15 mouse cellular contexts compared by ENCODE assay signal in genomic region chr8:107498806-107499205, GRCm38 (mm10).
DNase-seq lines count a peak whose midpoint lies in the region; ATAC-seq and TF ChIP-seq lines count a peak whose summit lies in the region.
"Had no signal": no experiment of that assay in that cellular context is flagged by ENCODE, and none has a peak within 500 bp of the region (broad histone marks: within the 10 kb centered on the region; RNA-seq: fewer than 3 reads in every experiment).

No protein-coding gene starts in this region.

- no peak overlapping the region for H3K9ac ChIP-seq in lung, embryonic 14.5 days
- H3K9ac ChIP-seq: forebrain, embryonic 15.5 days; lung, embryonic 15.5 days; midbrain, embryonic 15.5 days had no signal

- ATAC-seq in lung, embryonic 14.5 days (ENCODE audit: insufficient read depth), result no peak
- ATAC-seq: CD4-positive, CD25-positive, alpha-beta regulatory T cell, adult 4 months; forebrain, embryonic 15.5 days; midbrain, embryonic 15.5 days had no signal

- no peak for DNase-seq in gastrocnemius, adult 2 months
- no peak for DNase-seq in gastrocnemius, adult 8-10 months (ENCODE audit: low spot score in 2 of 2)
- DNase-seq in lung, embryonic 14.5 days, result no peak
- no peak for DNase-seq in lung, adult 18-20 months
- peak; percentile 43 for DNase-seq in brain, embryonic 14.5 days (ENCODE audit: low read depth)
- no peak for DNase-seq in thymus, adult 2 months
- DNase-seq in layer of hippocampus, adult 9-10 months (ENCODE audit: low spot score), result no peak
- DNase-seq: thymus, postnatal 4 days had no signal

- H3K36me3 ChIP-seq in lung, embryonic 14.5 days (ENCODE audit: insufficient read depth), result no peaks in the 10 kb centered on the region
- H3K36me3 ChIP-seq in macrophage (ENCODE audit: inconsistent target), result no peaks in the 10 kb centered on the region
- H3K36me3 ChIP-seq in thymus, adult 2 months (ENCODE audit: control insufficient read depth, insufficient read depth, low read length), result no peaks in the 10 kb centered on the region
- H3K36me3 ChIP-seq: forebrain, embryonic 15.5 days; lung, embryonic 15.5 days; midbrain, embryonic 15.5 days had no signal

- intact Hi-C loops in gastrocnemius, adult 2 months (cut with DNase I), result loop anchor here (2.0 kb wide), 1 partner anchor 20 kb away; no protein-coding TSS in a partner anchor

- H3K4me3 ChIP-seq in gastrocnemius, adult 2 months, result peak overlapping the region; percentile 19; the same call in 1 of the 2 replicates
- no peak overlapping the region for H3K4me3 ChIP-seq in lung, embryonic 14.5 days (ENCODE audit: low read depth, low read length)
- H3K4me3 ChIP-seq in macrophage (ENCODE audit: inconsistent target), result no peak overlapping the region
- H3K4me3 ChIP-seq in thymus, adult 2 months (ENCODE audit: control insufficient read depth, insufficient read depth, low read length), result no peak overlapping the region
- H3K4me3 ChIP-seq: forebrain, embryonic 15.5 days; left cerebral cortex, adult 2 months; lung, embryonic 15.5 days; midbrain, embryonic 15.5 days had no signal

- peak overlapping the region; percentile 77 for H3K27ac ChIP-seq in gastrocnemius, adult 2 months
- peak overlapping the region; percentile 15; the same call in 1 of the 2 replicates for H3K27ac ChIP-seq in lung, embryonic 14.5 days (ENCODE audit: low read depth)
- H3K27ac ChIP-seq in macrophage, result peak overlapping the region; percentile 79
- no peak overlapping the region for H3K27ac ChIP-seq in thymus, adult 2 months (ENCODE audit: control insufficient read depth, insufficient read depth, low read length)
- H3K27ac ChIP-seq: forebrain, embryonic 15.5 days; kidney, postnatal 0 days; left cerebral cortex, adult 2 months; lung, embryonic 15.5 days; midbrain, embryonic 15.5 days had no signal

- 63% methylated on average over 8 of the region's 8 CpGs for WGBS in lung, embryonic 14.5 days
- WGBS in macrophage (ENCODE audit: missing documents), result 33% methylated on average over 8 of the region's 8 CpGs
- WGBS in thymus, adult 2 months, result 71% methylated on average over 8 of the region's 8 CpGs

- H3K4me1 ChIP-seq in lung, embryonic 14.5 days (ENCODE audit: insufficient read depth), result peaks cover 22% of the 10 kb centered on the region
- peaks cover 14% of the 10 kb centered on the region for H3K4me1 ChIP-seq in thymus, adult 2 months (replicated peaks; ENCODE audit: control insufficient read depth, insufficient read depth, low read length)

- peaks cover 21% of the 10 kb centered on the region for H3K79me2 ChIP-seq in macrophage (ENCODE audit: inconsistent target)

- no peaks in the 10 kb centered on the region for H3K27me3 ChIP-seq in lung, embryonic 14.5 days (ENCODE audit: insufficient read depth, low read length)
- no peaks in the 10 kb centered on the region for H3K27me3 ChIP-seq in thymus, adult 2 months (ENCODE audit: control insufficient read depth, insufficient read depth, low read length)
- H3K27me3 ChIP-seq: forebrain, embryonic 15.5 days; lung, embryonic 15.5 days; midbrain, embryonic 15.5 days had no signal

- no peaks in the 10 kb centered on the region for H3K9me3 ChIP-seq in lung, embryonic 14.5 days (ENCODE audit: low read depth, low read length)
- H3K9me3 ChIP-seq: forebrain, embryonic 15.5 days; lung, embryonic 15.5 days; midbrain, embryonic 15.5 days had no signal

- no peak overlapping the region for H3K4me2 ChIP-seq in lung, embryonic 14.5 days
- H3K4me2 ChIP-seq: forebrain, embryonic 15.5 days; lung, embryonic 15.5 days; midbrain, embryonic 15.5 days had no signal

- TF ChIP-seq CTCF in gastrocnemius, adult 2 months (IDR thresholded peaks at IDR 0.05), result no peak
- no peak for TF ChIP-seq CTCF in lung, embryonic 14.5 days (IDR thresholded peaks at IDR 0.05; ENCODE audit: low read depth)
- TF ChIP-seq CTCF in brain, embryonic 14.5 days (IDR thresholded peaks at IDR 0.05; ENCODE audit: borderline replicate concordance, extremely low read depth, insufficient read depth, insufficient read length), result no peak
- no peak for TF ChIP-seq CTCF in thymus, adult 2 months (IDR thresholded peaks at IDR 0.05; ENCODE audit: borderline replicate concordance, control insufficient read depth, extremely low read depth, insufficient read depth, low read length, poor library complexity)

- TF ChIP-seq POLR2A in brain, embryonic 14.5 days (IDR thresholded peaks at IDR 0.05; ENCODE audit: borderline replicate concordance, extremely low read depth, insufficient read depth, insufficient read length, poor library complexity, severe bottlenecking), result no peak
- TF ChIP-seq POLR2A in thymus, adult 2 months (IDR thresholded peaks at IDR 0.05; ENCODE audit: control insufficient read depth, extremely low read depth, insufficient read depth, low read length, poor library complexity), result no peak
